Mouse (Mus musculus): Measurements from ENCODE around the gene Ascc1. TPM values are rescaled to one million over a fixed set of nuclear protein-coding genes. Genes with fewer than 3 reads are reported as not detected.

Gene Ascc1
- polyA plus RNA-seq, 1 experiment from 2014 or later, result 43.3 TPM

DNA sequence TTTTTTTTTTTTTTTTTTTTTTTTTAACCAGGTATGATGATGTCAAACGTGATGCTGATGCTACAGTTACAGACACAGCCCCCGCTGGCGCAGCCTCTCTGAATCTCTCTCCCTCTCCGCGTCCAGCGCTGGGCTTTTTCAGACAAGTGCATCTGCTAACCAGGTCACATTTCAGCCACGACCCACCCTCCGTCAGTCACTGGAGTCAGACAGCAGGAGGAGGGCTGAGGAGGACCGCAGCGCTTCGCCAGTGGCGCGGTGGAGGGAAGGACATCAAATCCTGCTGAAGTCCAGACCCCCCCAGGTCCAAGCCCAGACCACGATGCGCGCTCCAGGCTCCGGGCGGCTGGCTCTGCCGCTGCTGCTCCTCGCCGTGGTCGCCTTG lies 103.5 kb downstream of the Ascc1 start, which contains the start of gene Spock2:
Gene Spock2, plus strand, starts transcription at position 74 of the 385 bp plus-strand sequence.
- H3K27ac ChIP-seq (replicated peaks in 1 of 2; ENCODE audit: control insufficient read depth in 1 of 2, insufficient read depth in 1 of 2, low read depth in 2 of 2, low read length in 2 of 2), result no peak within 1 kb of the TSS
- H3K27me3 ChIP-seq (ENCODE audit: control insufficient read depth, insufficient read depth, low read length), result peaks cover 75% of the 10 kb centered on the region
- peak within 1 kb of the TSS; percentile 73 for H3K9ac ChIP-seq (ENCODE audit: low read length)
- under 1% methylated on average over 22 of the region's 22 CpGs for WGBS
- peaks cover 9 to 19% of the 10 kb centered on the region in 2 experiments; a peak in 3 of 4 replicates for H3K4me1 ChIP-seq (ENCODE audit: control insufficient read depth in 2 of 2, insufficient read depth in 2 of 2, low read length in 2 of 2)
- no peaks in the 10 kb centered on the region for H3K9me3 ChIP-seq (ENCODE audit: control insufficient read depth, low read length)
- H3K4me3 ChIP-seq (ENCODE audit: control insufficient read depth in 1 of 2, insufficient read depth in 1 of 2, low read depth in 1 of 2, low read length in 2 of 2), result peak within 1 kb of the TSS; percentile 49 to 56
- peak within 1 kb of the TSS; percentile 98 for H3K4me2 ChIP-seq (ENCODE audit: low read length)
- 0 out of 2 replicates have a peak, but pooled peaks have one; percentile 4 for ATAC-seq (ENCODE audit: insufficient number of reproducible peaks, insufficient read depth, low FRiP score, low read depth)
- 0 out of 2 replicates have a peak, but pooled peaks cover 2% of the 10 kb centered on the region for H3K36me3 ChIP-seq (ENCODE audit: control insufficient read depth, insufficient read depth, low read length)

- under 1% methylated on average over 56 of the region's 57 CpGs for WGBS
- Histone ChIP-seq H3K9me3 (ENCODE audit: control insufficient read depth, low read length) (no peaks in the 10 kb centered on the region), H3K4me2 (ENCODE audit: low read length) (peak overlapping the region; percentile 98), H3K27ac (replicated peaks in 1 of 2; ENCODE audit: control insufficient read depth in 1 of 2, insufficient read depth in 1 of 2, low read depth in 2 of 2, low read length in 2 of 2) (no peak overlapping the region), H3K27me3 (ENCODE audit: control insufficient read depth, insufficient read depth, low read length) (peaks cover 80% of the 10 kb centered on the region), H3K4me1 (ENCODE audit: control insufficient read depth in 2 of 2, insufficient read depth in 2 of 2, low read length in 2 of 2) (peaks cover 9 to 19% of the 10 kb centered on the region in 2 experiments; a peak in 3 of 4 replicates), H3K4me3 (ENCODE audit: control insufficient read depth in 1 of 2, insufficient read depth in 1 of 2, low read depth in 1 of 2, low read length in 2 of 2) (peak overlapping the region; percentile 49 to 56), H3K36me3 (ENCODE audit: control insufficient read depth, insufficient read depth, low read length) (no peaks in the 10 kb centered on the region), H3K9ac (ENCODE audit: low read length) (peak overlapping the region; percentile 73)
- ATAC-seq (ENCODE audit: insufficient number of reproducible peaks, insufficient read depth, low FRiP score, low read depth), result peak; percentile 48
These were observed 104.1 kb downstream of the Ascc1 start for GRCm38 (mm10) chr10:60106531-60107186.

DNA sequence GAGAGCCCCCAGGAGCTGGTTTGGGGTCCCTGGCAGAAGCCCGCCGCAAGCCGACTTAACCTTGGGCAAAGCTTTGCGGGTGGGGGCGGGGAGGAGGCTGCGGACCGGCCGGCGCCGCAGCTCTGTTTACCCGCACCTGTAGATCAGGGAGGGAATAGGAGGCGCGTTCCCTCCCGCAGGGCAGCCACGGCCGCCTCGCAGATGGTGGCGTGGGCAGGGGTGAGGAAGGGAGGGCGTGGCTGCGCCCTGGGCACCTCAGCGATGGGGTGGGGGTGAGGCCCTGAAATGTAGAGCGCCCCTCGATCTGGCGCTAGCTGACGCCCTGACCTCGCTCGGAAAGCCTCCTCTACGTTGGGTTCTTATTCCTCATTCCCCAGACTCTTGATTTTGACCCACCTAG lies 104.8 kb downstream of the Ascc1 start:
- no peak for ATAC-seq (ENCODE audit: insufficient number of reproducible peaks, insufficient read depth, low FRiP score, low read depth)
- peak overlapping the region; percentile 73 for H3K9ac ChIP-seq (ENCODE audit: low read length)
- peak overlapping the region; percentile 49 to 56 for H3K4me3 ChIP-seq (ENCODE audit: control insufficient read depth in 1 of 2, insufficient read depth in 1 of 2, low read depth in 1 of 2, low read length in 2 of 2)
- peaks cover 9 to 19% of the 10 kb centered on the region in 2 experiments; a peak in 3 of 4 replicates for H3K4me1 ChIP-seq (ENCODE audit: control insufficient read depth in 2 of 2, insufficient read depth in 2 of 2, low read length in 2 of 2)
- H3K9me3 ChIP-seq (ENCODE audit: control insufficient read depth, low read length), result no peaks in the 10 kb centered on the region
- 1% methylated on average over 27 of the region's 28 CpGs for WGBS
- H3K4me2 ChIP-seq (ENCODE audit: low read length), result peak overlapping the region; percentile 98
- H3K36me3 ChIP-seq (ENCODE audit: control insufficient read depth, insufficient read depth, low read length), result no peaks in the 10 kb centered on the region
- peaks cover 81% of the 10 kb centered on the region for H3K27me3 ChIP-seq (ENCODE audit: control insufficient read depth, insufficient read depth, low read length)
- no peak overlapping the region for H3K27ac ChIP-seq (replicated peaks in 1 of 2; ENCODE audit: control insufficient read depth in 1 of 2, insufficient read depth in 1 of 2, low read depth in 2 of 2, low read length in 2 of 2)

- Histone ChIP-seq H3K4me3 (ENCODE audit: control insufficient read depth in 1 of 2, insufficient read depth in 1 of 2, low read depth in 1 of 2, low read length in 2 of 2) (no peak overlapping the region), H3K27ac (replicated peaks in 1 of 2; ENCODE audit: control insufficient read depth in 1 of 2, insufficient read depth in 1 of 2, low read depth in 2 of 2, low read length in 2 of 2) (no peak overlapping the region), H3K9me3 (ENCODE audit: control insufficient read depth, low read length) (no peaks in the 10 kb centered on the region), H3K27me3 (ENCODE audit: control insufficient read depth, insufficient read depth, low read length) (peaks cover 83% of the 10 kb centered on the region), H3K36me3 (ENCODE audit: control insufficient read depth, insufficient read depth, low read length) (no peaks in the 10 kb centered on the region), H3K9ac (ENCODE audit: low read length) (no peak overlapping the region), H3K4me2 (ENCODE audit: low read length) (no peak overlapping the region), H3K4me1 (ENCODE audit: control insufficient read depth in 2 of 2, insufficient read depth in 2 of 2, low read length in 2 of 2) (peaks cover 9 to 19% of the 10 kb centered on the region in 2 experiments; a peak in 3 of 4 replicates)
- no peak for ATAC-seq (ENCODE audit: insufficient number of reproducible peaks, insufficient read depth, low FRiP score, low read depth)
- WGBS, result 48% methylated on average over 16 of the region's 17 CpGs
These were observed 105.9 kb downstream of the Ascc1 start for GRCm38 (mm10) chr10:60108321-60109111.

GRCm38 (mm10) chr10:60109336-60109735 lies 106.7 kb downstream of the Ascc1 start:
- Histone ChIP-seq H3K27me3 (ENCODE audit: control insufficient read depth, insufficient read depth, low read length) (peaks cover 86% of the 10 kb centered on the region), H3K36me3 (ENCODE audit: control insufficient read depth, insufficient read depth, low read length) (no peaks in the 10 kb centered on the region), H3K9ac (ENCODE audit: low read length) (no peak overlapping the region), H3K4me3 (ENCODE audit: control insufficient read depth in 1 of 2, insufficient read depth in 1 of 2, low read depth in 1 of 2, low read length in 2 of 2) (no peak overlapping the region), H3K27ac (replicated peaks in 1 of 2; ENCODE audit: control insufficient read depth in 1 of 2, insufficient read depth in 1 of 2, low read depth in 2 of 2, low read length in 2 of 2) (no peak overlapping the region), H3K4me2 (ENCODE audit: low read length) (no peak overlapping the region), H3K9me3 (ENCODE audit: control insufficient read depth, low read length) (no peaks in the 10 kb centered on the region), H3K4me1 (ENCODE audit: control insufficient read depth in 2 of 2, insufficient read depth in 2 of 2, low read length in 2 of 2) (peaks cover 9 to 19% of the 10 kb centered on the region in 2 experiments; a peak in 3 of 4 replicates)
- WGBS, result 80% methylated on average over 8 of the region's 8 CpGs
- no peak for ATAC-seq (ENCODE audit: insufficient number of reproducible peaks, insufficient read depth, low FRiP score, low read depth)

- Histone ChIP-seq H3K27ac (replicated peaks in 1 of 2; ENCODE audit: control insufficient read depth in 1 of 2, insufficient read depth in 1 of 2, low read depth in 2 of 2, low read length in 2 of 2) (no peak overlapping the region), H3K4me2 (ENCODE audit: low read length) (no peak overlapping the region), H3K4me3 (ENCODE audit: control insufficient read depth in 1 of 2, insufficient read depth in 1 of 2, low read depth in 1 of 2, low read length in 2 of 2) (no peak overlapping the region), H3K9ac (ENCODE audit: low read length) (no peak overlapping the region), H3K36me3 (ENCODE audit: control insufficient read depth, insufficient read depth, low read length) (no peaks in the 10 kb centered on the region), H3K4me1 (ENCODE audit: control insufficient read depth in 2 of 2, insufficient read depth in 2 of 2, low read length in 2 of 2) (peaks cover 9 to 19% of the 10 kb centered on the region in 2 experiments; a peak in 3 of 4 replicates), H3K27me3 (ENCODE audit: control insufficient read depth, insufficient read depth, low read length) (peaks cover 82% of the 10 kb centered on the region), H3K9me3 (ENCODE audit: control insufficient read depth, low read length) (no peaks in the 10 kb centered on the region)
- 79% methylated on average over 8 of the region's 8 CpGs for WGBS
- ATAC-seq (ENCODE audit: insufficient number of reproducible peaks, insufficient read depth, low FRiP score, low read depth), result no peak
These were observed 107.4 kb downstream of the Ascc1 start for GRCm38 (mm10) chr10:60109989-60110388.

DNA sequence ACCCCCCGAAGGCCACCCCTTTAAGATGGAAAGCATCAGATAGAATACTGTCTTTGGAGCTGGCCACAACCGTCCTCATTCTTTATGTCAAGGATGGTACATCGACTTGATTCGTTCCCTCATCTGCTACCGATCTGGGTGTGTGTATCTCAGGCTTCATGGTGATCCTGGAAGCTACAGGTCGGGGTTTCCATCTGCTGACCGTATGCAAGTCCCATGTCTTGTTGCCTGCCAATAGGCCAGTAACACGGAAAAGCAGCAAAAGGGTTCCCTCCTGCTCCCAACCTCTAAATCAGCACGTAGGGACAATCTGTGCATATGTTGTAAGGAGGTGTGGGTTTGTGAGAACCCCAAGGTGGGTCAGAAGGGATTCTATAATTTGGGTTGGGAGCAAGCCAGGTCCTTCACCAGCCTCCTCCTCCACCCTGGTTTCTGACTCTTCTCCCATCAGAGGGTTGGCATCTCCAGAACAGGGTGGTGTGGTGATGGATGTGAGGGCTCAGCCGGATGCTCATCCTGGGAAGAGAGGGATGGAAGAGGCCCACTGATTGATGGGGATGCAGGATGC lies 108.4 kb downstream of the Ascc1 start:
- H3K9me3 ChIP-seq (ENCODE audit: control insufficient read depth, low read length), result no peaks in the 10 kb centered on the region
- no peak overlapping the region for H3K9ac ChIP-seq (ENCODE audit: low read length)
- no peaks in the 10 kb centered on the region for H3K36me3 ChIP-seq (ENCODE audit: control insufficient read depth, insufficient read depth, low read length)
- H3K4me3 ChIP-seq (ENCODE audit: control insufficient read depth in 1 of 2, insufficient read depth in 1 of 2, low read depth in 1 of 2, low read length in 2 of 2), result no peak overlapping the region
- H3K27me3 ChIP-seq (ENCODE audit: control insufficient read depth, insufficient read depth, low read length), result peaks cover 76% of the 10 kb centered on the region
- H3K27ac ChIP-seq (replicated peaks in 1 of 2; ENCODE audit: control insufficient read depth in 1 of 2, insufficient read depth in 1 of 2, low read depth in 2 of 2, low read length in 2 of 2), result no peak overlapping the region
- WGBS, result 84% methylated on average over 10 of the region's 10 CpGs
- H3K4me2 ChIP-seq (ENCODE audit: low read length), result no peak overlapping the region
- H3K4me1 ChIP-seq (ENCODE audit: control insufficient read depth in 2 of 2, insufficient read depth in 2 of 2, low read length in 2 of 2), result peaks cover 9 to 19% of the 10 kb centered on the region in 2 experiments; a peak in 3 of 4 replicates
- ATAC-seq (ENCODE audit: insufficient number of reproducible peaks, insufficient read depth, low FRiP score, low read depth), result no peak

Measured in heart, embryonic 14.5 days (tissue).